Mouse (Mus musculus) testis, adult 2 months (tissue): Measurements from ENCODE around the gene Arl6ip6.

Experiments
- CTCF ChIP-seq: fragments of 200-500 bp; IDR thresholded peaks from 2 replicates; pipeline ENCODE4 v1.5.1; 2012; ENCODE audit warnings: low read depth, mild to moderate bottlenecking, inconsistent platforms, low read length, moderate library complexity; ENCODE audit not compliant: control insufficient read depth, insufficient read depth, insufficient replicate concordance
- POLR2A ChIP-seq: fragments of 200-500 bp; IDR thresholded peaks from 2 replicates; pipeline ENCODE4 v1.6.1; 2012; ENCODE audit warnings: low read depth, mild to moderate bottlenecking, inconsistent platforms, low read length, moderate library complexity; ENCODE audit not compliant: control insufficient read depth

DNA sequence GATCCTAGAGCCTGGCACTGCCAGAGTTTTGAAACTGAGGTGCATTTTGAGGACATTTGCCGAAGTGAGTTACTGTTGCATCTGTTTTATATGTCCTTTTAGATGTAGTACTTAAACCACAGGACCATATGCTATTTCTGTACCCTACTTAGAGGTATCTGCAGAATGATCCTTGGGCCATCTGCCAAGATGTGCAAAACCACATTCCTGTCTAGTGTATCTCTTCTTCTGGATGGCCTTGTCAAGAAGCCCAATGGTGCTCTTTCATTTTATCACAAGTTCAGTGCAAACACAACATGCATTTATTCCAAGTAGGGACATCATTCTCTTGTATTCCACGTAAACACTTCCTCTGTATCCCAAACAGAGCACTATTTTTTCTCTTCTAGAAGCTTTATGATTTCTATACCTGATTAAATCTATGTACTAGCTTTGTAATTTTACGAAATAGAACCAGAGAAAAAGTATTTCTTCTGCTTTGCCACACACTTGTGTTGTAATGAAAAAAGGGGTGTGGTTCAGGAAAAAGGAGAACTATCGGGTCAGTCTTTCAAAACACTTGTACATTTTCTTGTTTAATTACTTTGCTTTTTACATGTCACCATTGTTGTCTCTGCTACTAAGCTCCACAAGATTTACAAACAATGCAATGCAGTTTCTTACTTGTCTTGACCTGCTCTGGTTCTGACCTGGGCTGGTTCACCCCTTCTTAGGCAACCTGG is 8.8 kb downstream of the Arl6ip6 start:
- TF ChIP-seq CTCF (no peak), POLR2A (no peak)
